Mouse (Mus musculus): ENCODE measurements around the gene Mycl. TPM values are rescaled to one million over a fixed set of nuclear protein-coding genes. Genes with fewer than 3 reads are reported as not detected.

The Mycl gene
- total and polyA plus RNA-seq, 3 experiments: 0.38 to 0.51 (median 0.44) TPM

DNA sequence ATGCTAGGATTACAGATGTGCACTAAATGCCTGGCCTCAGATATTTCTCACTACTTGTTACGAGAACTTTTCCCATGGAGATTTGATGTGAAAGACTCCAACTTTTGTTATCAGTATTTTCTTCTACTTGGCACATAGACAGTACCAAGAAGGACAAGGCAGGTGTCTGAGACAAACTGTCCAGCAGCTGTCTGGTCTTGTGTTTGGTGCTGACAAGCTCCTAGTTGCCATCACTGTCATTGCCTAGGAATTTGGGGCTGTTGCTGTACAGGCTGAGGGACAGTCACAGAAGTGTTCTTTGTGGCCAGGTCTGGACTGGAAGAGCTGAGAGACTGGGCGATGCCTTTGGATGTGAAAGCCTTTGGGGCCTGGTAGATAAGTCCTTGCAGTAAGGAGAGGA, 40.2 kb downstream of the Mycl start:
- H3K27ac ChIP-seq (ENCODE audit: insufficient read depth, low read depth): no peak overlapping the region
- H3K36me3 ChIP-seq (replicated peaks in 1 of 2; ENCODE audit: control insufficient read depth in 1 of 2, insufficient read depth in 1 of 2, low read length in 1 of 2): peaks cover 28 to 89% of the 10 kb centered on the region in 2 experiments
- H3K4me2 ChIP-seq (ENCODE audit: insufficient read depth, low read depth, poor library complexity, severe bottlenecking): no peak overlapping the region
- H3K4me3 ChIP-seq (replicated peaks in 1 of 3; ENCODE audit: low read depth in 2 of 3, low read length in 2 of 3, poor library complexity in 1 of 3): no peak overlapping the region
- H3K79me2 ChIP-seq (replicated peaks; ENCODE audit: control insufficient read depth, extremely low read depth, insufficient read depth, poor library complexity, severe bottlenecking): peaks cover 29% of the 10 kb centered on the region
- in situ Hi-C loops (cut with MboI; ENCODE audit: low pct_ligation_motif_present, low pct_unique_long_range_greater_than_20kb, low sequenced_read_pairs) (no loop called here), dilution Hi-C loops (cut with MboI; ENCODE audit: extremely low pct_ligation_motif_present, extremely low pct_unique_long_range_greater_than_20kb, low sequenced_read_pairs) (no loop called here)
- no peak for TF ChIP-seq USF2 (conservative IDR thresholded peaks at IDR 0.05; ENCODE audit: low read depth, low read length)
- TF ChIP-seq JUN (IDR thresholded peaks at IDR 0.05; ENCODE audit: insufficient read depth, low read depth, low read length): no peak
- no peak for TF ChIP-seq POLR2AphosphoS2 (IDR thresholded peaks at IDR 0.05; ENCODE audit: low read depth, low read length)
- no peak for TF ChIP-seq MEF2A (IDR thresholded peaks at IDR 0.05; ENCODE audit: borderline replicate concordance, low read depth, low read length)
- TF ChIP-seq GABPA (IDR thresholded peaks at IDR 0.05; ENCODE audit: insufficient replicate concordance, low read depth, low read length): no peak
- TF ChIP-seq CHD1 (IDR thresholded peaks at IDR 0.05; ENCODE audit: low read depth, low read length): no peak
- no peak for TF ChIP-seq PAX5 (IDR thresholded peaks at IDR 0.05; ENCODE audit: low read length)
- TF ChIP-seq ETS1 (conservative IDR thresholded peaks at IDR 0.05; ENCODE audit: low read depth, low read length): no peak
- TF ChIP-seq ZMIZ1 (IDR thresholded peaks at IDR 0.05; ENCODE audit: low read depth, low read length): no peak
- TF ChIP-seq POLR2A (IDR thresholded peaks at IDR 0.05; ENCODE audit: low read depth, low read length): no peak
- no peak for TF ChIP-seq ZC3H11A (IDR thresholded peaks at IDR 0.05; ENCODE audit: low read depth, low read length)
- no peak for TF ChIP-seq ELF1 (IDR thresholded peaks at IDR 0.05; ENCODE audit: low read depth, low read length)
- TF ChIP-seq CTCF (conservative IDR thresholded peaks at IDR 0.05 in 1 of 2, IDR thresholded peaks at IDR 0.05 in 1 of 2; ENCODE audit: low read depth in 2 of 2, low read length in 2 of 2): no peak
- H3K9ac ChIP-seq (ENCODE audit: insufficient read depth, low read depth): no peak overlapping the region
- no peak for DNase-seq (ENCODE audit: extremely low read depth)
- no peaks in the 10 kb centered on the region for H3K9me3 ChIP-seq (replicated peaks; ENCODE audit: low read length)
- no peaks in the 10 kb centered on the region for H3K27me3 ChIP-seq (replicated peaks)
- H3K4me1 ChIP-seq (ENCODE audit: control insufficient read depth in 1 of 2, insufficient read depth in 2 of 2): peaks cover 0 to 35% of the 10 kb centered on the region in 2 experiments; a peak in 3 of 4 replicates

- no peak overlapping the region for H3K9ac ChIP-seq (ENCODE audit: insufficient read depth, low read depth)
- no peaks in the 10 kb centered on the region for H3K27me3 ChIP-seq (replicated peaks)
- no peak overlapping the region for H3K27ac ChIP-seq (ENCODE audit: insufficient read depth, low read depth)
- peaks cover 23 to 88% of the 10 kb centered on the region in 2 experiments for H3K36me3 ChIP-seq (replicated peaks in 1 of 2; ENCODE audit: control insufficient read depth in 1 of 2, insufficient read depth in 1 of 2, low read length in 1 of 2)
- no peaks in the 10 kb centered on the region for H3K9me3 ChIP-seq (replicated peaks; ENCODE audit: low read length)
- in situ Hi-C loops (cut with MboI; ENCODE audit: low pct_ligation_motif_present, low pct_unique_long_range_greater_than_20kb, low sequenced_read_pairs) (no loop called here), dilution Hi-C loops (cut with MboI; ENCODE audit: extremely low pct_ligation_motif_present, extremely low pct_unique_long_range_greater_than_20kb, low sequenced_read_pairs) (no loop called here)
- H3K4me1 ChIP-seq (ENCODE audit: control insufficient read depth in 1 of 2, insufficient read depth in 2 of 2): peaks cover 0 to 35% of the 10 kb centered on the region in 2 experiments; a peak in 3 of 4 replicates
- DNase-seq (ENCODE audit: extremely low read depth): no peak
- no peak overlapping the region for H3K4me2 ChIP-seq (ENCODE audit: insufficient read depth, low read depth, poor library complexity, severe bottlenecking)
- H3K4me3 ChIP-seq (replicated peaks in 1 of 3; ENCODE audit: low read depth in 2 of 3, low read length in 2 of 3, poor library complexity in 1 of 3): no peak overlapping the region
- no peak for TF ChIP-seq MAFK (IDR thresholded peaks at IDR 0.05; ENCODE audit: insufficient replicate concordance, low read length)
- H3K79me2 ChIP-seq (replicated peaks; ENCODE audit: control insufficient read depth, extremely low read depth, insufficient read depth, poor library complexity, severe bottlenecking): peaks cover 18% of the 10 kb centered on the region
Observed at GRCm38 (mm10) chr4:123036710-123037109, 41.3 kb downstream of the Mycl start.

- dilution Hi-C loops (cut with MboI; ENCODE audit: extremely low pct_ligation_motif_present, extremely low pct_unique_long_range_greater_than_20kb, low sequenced_read_pairs): no loop called here
- H3K36me3 ChIP-seq (replicated peaks in 1 of 2; ENCODE audit: control insufficient read depth in 1 of 2, insufficient read depth in 1 of 2, low read length in 1 of 2): peaks cover 24 to 89% of the 10 kb centered on the region in 2 experiments
- in situ Hi-C loops (cut with MboI; ENCODE audit: low pct_ligation_motif_present, low pct_unique_long_range_greater_than_20kb, low sequenced_read_pairs): no loop called here
Observed at GRCm38 (mm10) chr4:123041131-123041530, 45.7 kb downstream of the Mycl start.

More at GRCm38 (mm10) chr4:123041131-123041530, 45.7 kb downstream of the Mycl start:
- Histone ChIP-seq H3K4me1 (ENCODE audit: control insufficient read depth in 1 of 2, insufficient read depth in 2 of 2) (peaks cover 0 to 14% of the 10 kb centered on the region in 2 experiments; a peak in 2 of 4 replicates), H3K9ac (ENCODE audit: insufficient read depth, low read depth) (no peak overlapping the region), H3K27ac (ENCODE audit: insufficient read depth, low read depth) (no peak overlapping the region), H3K4me2 (ENCODE audit: insufficient read depth, low read depth, poor library complexity, severe bottlenecking) (no peak overlapping the region), H3K27me3 (replicated peaks) (no peaks in the 10 kb centered on the region), H3K4me3 (replicated peaks in 1 of 3; ENCODE audit: low read depth in 2 of 3, low read length in 2 of 3, poor library complexity in 1 of 3) (no peak overlapping the region), H3K79me2 (replicated peaks; ENCODE audit: control insufficient read depth, extremely low read depth, insufficient read depth, poor library complexity, severe bottlenecking) (peaks cover 3% of the 10 kb centered on the region), H3K9me3 (replicated peaks; ENCODE audit: low read length) (no peaks in the 10 kb centered on the region)
- TF ChIP-seq USF2 (conservative IDR thresholded peaks at IDR 0.05; ENCODE audit: low read depth, low read length) (no peak), NRF1 (IDR thresholded peaks at IDR 0.05; ENCODE audit: low read depth, low read length) (no peak), IRF4 (IDR thresholded peaks at IDR 0.05; ENCODE audit: low read depth, low read length) (no peak), SIN3A (IDR thresholded peaks at IDR 0.05; ENCODE audit: low read length) (no peak), MYC (IDR thresholded peaks at IDR 0.05; ENCODE audit: low read depth, low read length) (no peak), MAX (IDR thresholded peaks at IDR 0.05; ENCODE audit: low read length) (no peak), CHD1 (IDR thresholded peaks at IDR 0.05; ENCODE audit: low read depth, low read length) (no peak), BHLHE40 (IDR thresholded peaks at IDR 0.05; ENCODE audit: low read depth, low read length) (no peak), ZMIZ1 (IDR thresholded peaks at IDR 0.05; ENCODE audit: low read depth, low read length) (no peak), SMC3 (IDR thresholded peaks at IDR 0.05; ENCODE audit: low read depth, low read length) (no peak), MXI1 (IDR thresholded peaks at IDR 0.05; ENCODE audit: low read depth, low read length) (no peak), CHD2 (IDR thresholded peaks at IDR 0.05; ENCODE audit: low read length) (no peak), ETS1 (conservative IDR thresholded peaks at IDR 0.05; ENCODE audit: low read depth, low read length) (no peak), JUND (conservative IDR thresholded peaks at IDR 0.05; ENCODE audit: low read depth, low read length) (no peak), MAFK (IDR thresholded peaks at IDR 0.05; ENCODE audit: insufficient replicate concordance, low read length) (no peak), ZC3H11A (IDR thresholded peaks at IDR 0.05; ENCODE audit: low read depth, low read length) (no peak), GABPA (IDR thresholded peaks at IDR 0.05; ENCODE audit: insufficient replicate concordance, low read depth, low read length) (no peak), ZNF384 (IDR thresholded peaks at IDR 0.05; ENCODE audit: low read depth, low read length) (no peak)
- DNase-seq (ENCODE audit: extremely low read depth): no peak
